Mouse (Mus musculus): ENCODE data around the gene Msantd1. TPM values are rescaled to one million over a fixed set of nuclear protein-coding genes. Genes with fewer than 3 reads are reported as not detected.

Gene Msantd1
- total and polyA plus RNA-seq, 2 experiments from 2014 or later: 13.3 to 17.0 TPM

GRCm38 (mm10) chr5:34948861-34949760 is 41.3 kb downstream of the Msantd1 start, which contains the start of gene Rgs12:
TSS of gene Rgs12 (plus strand) at chr5:34949445.
- Histone ChIP-seq H3K9me3 (ENCODE audit: low read length) (no peaks in the 10 kb centered on the region), H3K36me3 (ENCODE audit: insufficient read depth, low read length) (no peaks in the 10 kb centered on the region), H3K27me3 (ENCODE audit: insufficient read depth, low read length) (no peaks in the 10 kb centered on the region), H3K27ac (ENCODE audit: low read depth, low read length) (peak within 1 kb of the TSS; percentile 80), H3K4me3 (ENCODE audit: low read depth, low read length) (peak within 1 kb of the TSS; percentile 83), H3K9ac (replicated peaks; ENCODE audit: low read length, poor library complexity, severe bottlenecking) (peak within 1 kb of the TSS; percentile 94), H3K4me1 (ENCODE audit: insufficient read depth, low read length) (peaks cover 18% of the 10 kb centered on the region; the same call in 1 of the 2 replicates), H3K4me2 (ENCODE audit: low read depth, low read length, poor library complexity, severe bottlenecking) (peak within 1 kb of the TSS; percentile 88)
- peak; percentile 74 for DNase-seq (ENCODE audit: low spot score)
- peak; percentile 86 for ATAC-seq (ENCODE audit: low FRiP score)
- under 1% methylated on average over 56 of the region's 84 CpGs for WGBS
- no peak for TF ChIP-seq CTCF (IDR thresholded peaks at IDR 0.05)

GRCm38 (mm10) chr5:34949769-34950211 is 42.0 kb downstream of the Msantd1 start:
- H3K4me3 ChIP-seq (ENCODE audit: low read depth, low read length): peak overlapping the region; percentile 83
- under 1% methylated on average over 12 of the region's 12 CpGs for WGBS
- DNase-seq (ENCODE audit: low spot score) (no peak), ATAC-seq (ENCODE audit: low FRiP score) (peak; percentile 47; the same call in 1 of the 2 replicates)
- peak overlapping the region; percentile 80 for H3K27ac ChIP-seq (ENCODE audit: low read depth, low read length)
- peak overlapping the region; percentile 94 for H3K9ac ChIP-seq (replicated peaks; ENCODE audit: low read length, poor library complexity, severe bottlenecking)
- peak overlapping the region; percentile 88 for H3K4me2 ChIP-seq (ENCODE audit: low read depth, low read length, poor library complexity, severe bottlenecking)
- TF ChIP-seq CTCF (IDR thresholded peaks at IDR 0.05): no peak
- no peaks in the 10 kb centered on the region for H3K9me3 ChIP-seq (ENCODE audit: low read length)
- H3K4me1 ChIP-seq (ENCODE audit: insufficient read depth, low read length): peaks cover 18% of the 10 kb centered on the region; the same call in 1 of the 2 replicates
- H3K27me3 ChIP-seq (ENCODE audit: insufficient read depth, low read length): no peaks in the 10 kb centered on the region
- no peaks in the 10 kb centered on the region for H3K36me3 ChIP-seq (ENCODE audit: insufficient read depth, low read length)

- Histone ChIP-seq H3K27ac (ENCODE audit: low read depth, low read length) (peak overlapping the region; percentile 80), H3K4me1 (ENCODE audit: insufficient read depth, low read length) (peaks cover 18% of the 10 kb centered on the region; the same call in 1 of the 2 replicates), H3K27me3 (ENCODE audit: insufficient read depth, low read length) (no peaks in the 10 kb centered on the region), H3K4me2 (ENCODE audit: low read depth, low read length, poor library complexity, severe bottlenecking) (peak overlapping the region; percentile 88), H3K9me3 (ENCODE audit: low read length) (no peaks in the 10 kb centered on the region), H3K4me3 (ENCODE audit: low read depth, low read length) (peak overlapping the region; percentile 83), H3K9ac (replicated peaks; ENCODE audit: low read length, poor library complexity, severe bottlenecking) (peak overlapping the region; percentile 94), H3K36me3 (ENCODE audit: insufficient read depth, low read length) (no peaks in the 10 kb centered on the region)
- no peak for TF ChIP-seq CTCF (IDR thresholded peaks at IDR 0.05)
- 58% methylated on average over 6 of the region's 6 CpGs for WGBS
- peak; percentile 38 for DNase-seq (ENCODE audit: low spot score)
- 0 out of 2 replicates have a peak, but pooled peaks have one; percentile 25 for ATAC-seq (ENCODE audit: low FRiP score)
Observed at GRCm38 (mm10) chr5:34950486-34951160, 42.8 kb downstream of the Msantd1 start.

- DNase-seq (ENCODE audit: low spot score): peak; percentile 89
- Histone ChIP-seq H3K27me3 (ENCODE audit: insufficient read depth, low read length) (no peaks in the 10 kb centered on the region), H3K27ac (ENCODE audit: low read depth, low read length) (no peak overlapping the region), H3K9ac (replicated peaks; ENCODE audit: low read length, poor library complexity, severe bottlenecking) (no peak overlapping the region), H3K36me3 (ENCODE audit: insufficient read depth, low read length) (no peaks in the 10 kb centered on the region), H3K9me3 (ENCODE audit: low read length) (no peaks in the 10 kb centered on the region), H3K4me2 (ENCODE audit: low read depth, low read length, poor library complexity, severe bottlenecking) (no peak overlapping the region), H3K4me3 (ENCODE audit: low read depth, low read length) (no peak overlapping the region), H3K4me1 (ENCODE audit: insufficient read depth, low read length) (peaks cover 18% of the 10 kb centered on the region; the same call in 1 of the 2 replicates)
- 89% methylated on average over 8 of the region's 8 CpGs for WGBS
- TF ChIP-seq CTCF (IDR thresholded peaks at IDR 0.05): no peak
- ATAC-seq (ENCODE audit: low FRiP score): 0 out of 2 replicates have a peak, but pooled peaks have one; percentile 32
Observed at GRCm38 (mm10) chr5:34951161-34951834, 43.5 kb downstream of the Msantd1 start.

- Histone ChIP-seq H3K4me2 (ENCODE audit: low read depth, low read length, poor library complexity, severe bottlenecking) (peak overlapping the region; percentile 18), H3K36me3 (ENCODE audit: insufficient read depth, low read length) (no peaks in the 10 kb centered on the region), H3K27me3 (ENCODE audit: insufficient read depth, low read length) (no peaks in the 10 kb centered on the region), H3K4me1 (ENCODE audit: insufficient read depth, low read length) (peaks cover 12% of the 10 kb centered on the region; the same call in 1 of the 2 replicates), H3K4me3 (ENCODE audit: low read depth, low read length) (no peak overlapping the region), H3K9ac (replicated peaks; ENCODE audit: low read length, poor library complexity, severe bottlenecking) (no peak overlapping the region), H3K9me3 (ENCODE audit: low read length) (no peaks in the 10 kb centered on the region), H3K27ac (ENCODE audit: low read depth, low read length) (no peak overlapping the region)
- 28% methylated on average over 6 of the region's 6 CpGs for WGBS
- peak; percentile 25; the same call in 1 of the 2 replicates for ATAC-seq (ENCODE audit: low FRiP score)
- DNase-seq (ENCODE audit: low spot score): no peak
- no peak for TF ChIP-seq CTCF (IDR thresholded peaks at IDR 0.05)
Observed at GRCm38 (mm10) chr5:34954508-34954907, 46.7 kb downstream of the Msantd1 start.

Data from midbrain, postnatal 0 days (tissue).